Mouse (Mus musculus) ES-E14 (cell line): ENCODE measurements around the gene Gm49318. TPM values are rescaled to one million over a fixed set of nuclear protein-coding genes. Genes with fewer than 3 reads are reported as not detected.

Experiments
- DNase-seq: peaks from one replicate; pipeline ENCODE4 v3.0.0-alpha.2; 2013; ENCODE audit warnings: low read depth, low spot score
- H3K27ac ChIP-seq: 2 replicates; pipeline ENCODE4 v1.5.1; 2012; ENCODE audit warnings: low read depth, mild to moderate bottlenecking, low read length, moderate library complexity, mixed read lengths; ENCODE audit not compliant: poor library complexity, insufficient read depth, severe bottlenecking
- H3K36me3 ChIP-seq: 2 replicates; pipeline ENCODE4 v1.6.1; 2012; ENCODE audit warnings: mild to moderate bottlenecking, low read length, moderate library complexity, mixed read lengths; ENCODE audit not compliant: control insufficient read depth, poor library complexity, insufficient read depth, severe bottlenecking
- H3K4me1 ChIP-seq, 2 experiments: fragments of 150-350 bp in 1 of 2; sonication (generic) in 1 of 2; 2 replicates each; pipeline ENCODE4 v1.6.1; 2012; ENCODE audit warnings: low read length in 2 of 2, mild to moderate bottlenecking in 1 of 2, mixed read lengths in 1 of 2; ENCODE audit not compliant: control insufficient read depth in 2 of 2, insufficient read depth in 2 of 2, poor library complexity in 1 of 2
- H3K4me3 ChIP-seq, 2 experiments: fragments of 150-350 bp in 1 of 2; sonication (generic) in 1 of 2; 2 replicates each; pipeline ENCODE4 v1.5.1; 2012; ENCODE audit warnings: low read length in 2 of 2, low read depth in 1 of 2, mild to moderate bottlenecking in 1 of 2, mixed read lengths in 1 of 2; ENCODE audit not compliant: insufficient read depth in 1 of 2, poor library complexity in 1 of 2, severe bottlenecking in 1 of 2
- H3K9ac ChIP-seq: 2 replicates; pipeline ENCODE4 v1.6.1; 2012; ENCODE audit warnings: low read depth, mild to moderate bottlenecking, low read length, mixed read lengths; ENCODE audit not compliant: poor library complexity, insufficient read depth, severe bottlenecking
- H3K9me3 ChIP-seq: fragments of 150-350 bp; sonication (generic); 2 replicates; pipeline ENCODE4 v1.6.1; 2012; ENCODE audit warnings: low read depth, mild to moderate bottlenecking, low read length; ENCODE audit not compliant: control insufficient read depth, insufficient read depth
- CHD2 ChIP-seq: IDR thresholded peaks from 2 replicates; pipeline ENCODE4 v1.6.1; 2014; ENCODE audit warnings: mild to moderate bottlenecking, low read depth, low read length, inconsistent platforms
- HCFC1 ChIP-seq: IDR thresholded peaks from 2 replicates; pipeline ENCODE4 v1.6.1; 2012; ENCODE audit warnings: low read length, inconsistent platforms, borderline replicate concordance; ENCODE audit not compliant: insufficient read depth
- MAFK ChIP-seq: IDR thresholded peaks from 2 replicates; pipeline ENCODE4 v1.6.1; 2014; ENCODE audit warnings: mild to moderate bottlenecking, low read depth, low read length, inconsistent platforms; ENCODE audit not compliant: insufficient read depth
- ZC3H11A ChIP-seq: IDR thresholded peaks from 2 replicates; pipeline ENCODE4 v1.6.1; 2012; ENCODE audit warnings: low read depth, mild to moderate bottlenecking, inconsistent platforms, low read length, borderline replicate concordance
- ZNF384 ChIP-seq: IDR thresholded peaks from 2 replicates; pipeline ENCODE4 v1.6.1; 2012; ENCODE audit warnings: low read depth, low read length, inconsistent platforms
- in situ Hi-C, 2 experiments: fragments of 600-800 bp; cut with MboI; formaldehyde crosslinking; loops; one replicate each; pipeline ENCODE4 v1.15.1; 2025; ENCODE audit warnings: low sequenced_read_pairs in 2 of 2, inconsistent platforms in 1 of 2; ENCODE audit not compliant: unreplicated experiment in 2 of 2
- total RNA-seq: library from RNA; depleted of rRNA; stranded (reverse); fragments of 300-350 nt; gene quantifications from 2 replicates; pipeline ENCODE4 v1.2.3, GENCODE M21; 2012

Gm49318 gene
- total RNA-seq, 1 experiment, result not detected

- in situ Hi-C loops, result loop anchor here in 1 of 2 experiments (5.0 kb wide), 1 partner anchor 72 kb away; no protein-coding TSS in a partner anchor
- DNase-seq, result no peak
- Histone ChIP-seq H3K4me3 (0 out of 4 replicates have a peak overlapping the region, but pooled peaks have one; percentile 4 to 66), H3K9ac (0 out of 2 replicates have a peak overlapping the region, but pooled peaks have one; percentile 14), H3K36me3 (no peaks in the 10 kb centered on the region), H3K4me1 (peaks cover 3 to 24% of the 10 kb centered on the region in 2 experiments; a peak in 3 of 4 replicates), H3K9me3 (no peaks in the 10 kb centered on the region), H3K27ac (no peak overlapping the region; the same call in 1 of the 2 replicates)
- TF ChIP-seq MAFK (no peak), CHD2 (no peak), HCFC1 (no peak), ZC3H11A (no peak), ZNF384 (no peak)
These were observed 21.3 kb downstream of the Gm49318 start for GRCm38 (mm10) chr9:22049721-22050270.

GRCm38 (mm10) chr9:22049315-22049714 lies 21.7 kb downstream of the Gm49318 start:
- no peak overlapping the region for H3K27ac ChIP-seq

GRCm38 (mm10) chr9:22047329-22047728 lies 23.7 kb downstream of the Gm49318 start:
- Histone ChIP-seq H3K4me3 (no peak overlapping the region), H3K4me1 (peaks cover 3 to 24% of the 10 kb centered on the region in 2 experiments; a peak in 3 of 4 replicates), H3K9me3 (no peaks in the 10 kb centered on the region), H3K9ac (no peak overlapping the region), H3K36me3 (no peaks in the 10 kb centered on the region), H3K27ac (no peak overlapping the region)
- no peak for TF ChIP-seq HCFC1
- TF ChIP-seq ZC3H11A, result no peak
- no peak for TF ChIP-seq ZNF384
- TF ChIP-seq MAFK, result no peak
- TF ChIP-seq CHD2, result no peak
- no peak for DNase-seq
- in situ Hi-C loops, result loop anchor here in 1 of 2 experiments (5.0 kb wide), 1 partner anchor 70 kb away; no protein-coding TSS in a partner anchor

More at GRCm38 (mm10) chr9:22049315-22049714, 21.7 kb downstream of the Gm49318 start:
- Histone ChIP-seq H3K9ac (no peak overlapping the region), H3K4me1 (peaks cover 3 to 22% of the 10 kb centered on the region in 2 experiments; a peak in 3 of 4 replicates), H3K36me3 (no peaks in the 10 kb centered on the region), H3K9me3 (no peaks in the 10 kb centered on the region), H3K4me3 (peak overlapping the region in 1 of 2 experiments; percentile 4; a peak in 1 of 4 replicates)
- no peak for DNase-seq
- in situ Hi-C loops, result loop anchor here in 1 of 2 experiments (5.0 kb wide), 1 partner anchor 72 kb away; no protein-coding TSS in a partner anchor
- no peak for TF ChIP-seq HCFC1
- TF ChIP-seq ZC3H11A, result no peak
- no peak for TF ChIP-seq MAFK
- TF ChIP-seq ZNF384, result no peak
- no peak for TF ChIP-seq CHD2

- in situ Hi-C loops, result no loop called here
- Histone ChIP-seq H3K9ac (no peak overlapping the region), H3K9me3 (no peaks in the 10 kb centered on the region), H3K27ac (no peak overlapping the region), H3K4me1 (peaks cover 5 to 6% of the 10 kb centered on the region in 2 experiments; a peak in 2 of 4 replicates), H3K4me3 (no peak overlapping the region), H3K36me3 (no peaks in the 10 kb centered on the region)
- DNase-seq, result no peak
- TF ChIP-seq CHD2, result no peak
- no peak for TF ChIP-seq ZC3H11A
- TF ChIP-seq HCFC1, result no peak
- TF ChIP-seq ZNF384, result no peak
- TF ChIP-seq MAFK, result no peak
These were observed 29.2 kb downstream of the Gm49318 start for GRCm38 (mm10) chr9:22041832-22042231.
